Mouse (Mus musculus) myocyte (in vitro differentiated cells): ENCODE data around the gene Dglucy. TPM values are rescaled to one million over a fixed set of nuclear protein-coding genes. Genes with fewer than 3 reads are reported as not detected.

Experiments used
- H3K27me3 ChIP-seq: one replicate; pipeline ENCODE4 v1.6.1; 2011; ENCODE audit not compliant: control insufficient read depth, insufficient read depth, insufficient read length
- H3K36me3 ChIP-seq: one replicate; pipeline ENCODE4 v1.6.1; 2011; ENCODE audit not compliant: control insufficient read depth, insufficient read depth
- H3K4me2 ChIP-seq: one replicate; pipeline ENCODE4 v1.6.1; 2011; ENCODE audit warnings: low read depth, control low read depth
- H3K4me3 ChIP-seq: one replicate; pipeline ENCODE4 v1.5.1; 2011; ENCODE audit warnings: mild to moderate bottlenecking, control low read depth, moderate library complexity
- H3K79me2 ChIP-seq: one replicate; pipeline ENCODE4 v1.6.1; 2011; ENCODE audit not compliant: control insufficient read depth, insufficient read depth
- H3ac ChIP-seq: one replicate; pipeline ENCODE4 v1.6.1; 2011; ENCODE audit not compliant: control insufficient read depth, insufficient read length
- CEBPB ChIP-seq: IDR thresholded peaks from 2 replicates; pipeline ENCODE4 v1.6.1; 2011; ENCODE audit warnings: mild to moderate bottlenecking, moderate library complexity; ENCODE audit not compliant: poor library complexity, insufficient read depth, severe bottlenecking
- E2F4 ChIP-seq: IDR thresholded peaks from one replicate; pipeline ENCODE4 v1.6.1; 2011; ENCODE audit warnings: mild to moderate bottlenecking, control low read depth, moderate library complexity; ENCODE audit not compliant: insufficient read depth
- MAX ChIP-seq: IDR thresholded peaks from one replicate; pipeline ENCODE4 v1.6.1; 2011; ENCODE audit warnings: low read depth, mild to moderate bottlenecking, control low read depth
- MYOD1 ChIP-seq, 3 experiments: IDR thresholded peaks; one replicate each; pipeline ENCODE4 v1.6.1; 2011; ENCODE audit warnings: control low read depth in 2 of 3, low read depth in 2 of 3, mild to moderate bottlenecking in 2 of 3, moderate library complexity in 1 of 3; ENCODE audit not compliant: insufficient read length in 2 of 3, control insufficient read depth in 1 of 3
- MYOG ChIP-seq, 3 experiments: IDR thresholded peaks; one replicate each; pipeline ENCODE4 v1.6.1; 2011; ENCODE audit warnings: control low read depth in 2 of 3, low read depth in 2 of 3, mild to moderate bottlenecking in 2 of 3; ENCODE audit not compliant: insufficient read length in 2 of 3, control insufficient read depth in 1 of 3, insufficient read depth in 1 of 3
- POLR2A ChIP-seq: IDR thresholded peaks from one replicate; pipeline ENCODE4 v1.6.1; 2011; ENCODE audit warnings: low read depth, mild to moderate bottlenecking, control low read depth, moderate library complexity; ENCODE audit not compliant: insufficient read length
- POLR2AphosphoS2 ChIP-seq: IDR thresholded peaks from one replicate; pipeline ENCODE4 v1.6.1; 2011; ENCODE audit warnings: low read depth, control low read depth; ENCODE audit not compliant: insufficient read length
- REST ChIP-seq: IDR thresholded peaks from one replicate; pipeline ENCODE4 v1.6.1; 2011; ENCODE audit warnings: mild to moderate bottlenecking, control low read depth, moderate library complexity; ENCODE audit not compliant: insufficient read depth, insufficient read length
- SRF ChIP-seq: IDR thresholded peaks from one replicate; pipeline ENCODE4 v1.6.1; 2011; ENCODE audit warnings: low read depth; ENCODE audit not compliant: control insufficient read depth, insufficient read length
- TCF12 ChIP-seq: IDR thresholded peaks from one replicate; pipeline ENCODE4 v1.6.1; 2011; ENCODE audit warnings: mild to moderate bottlenecking, control low read depth; ENCODE audit not compliant: poor library complexity, insufficient read depth, severe bottlenecking
- TCF3 ChIP-seq: IDR thresholded peaks from one replicate; pipeline ENCODE4 v1.6.1; 2011; ENCODE audit warnings: low read depth, control low read depth; ENCODE audit not compliant: insufficient read length
- USF1 ChIP-seq: IDR thresholded peaks from one replicate; pipeline ENCODE4 v1.6.1; 2011; ENCODE audit warnings: low read depth, mild to moderate bottlenecking, control low read depth, moderate library complexity
- polyA plus RNA-seq: library from polyadenylated mRNA; unstranded; fragments of >200 nt; fragmentation: generic; extraction: Trizol; gene quantifications from one replicate; pipeline ENCODE4 v1.2.1, GENCODE M21; 2012; ENCODE audit warnings: missing spikeins

Gene Dglucy
- polyA plus RNA-seq, 1 experiment: 24.4 TPM

DNA sequence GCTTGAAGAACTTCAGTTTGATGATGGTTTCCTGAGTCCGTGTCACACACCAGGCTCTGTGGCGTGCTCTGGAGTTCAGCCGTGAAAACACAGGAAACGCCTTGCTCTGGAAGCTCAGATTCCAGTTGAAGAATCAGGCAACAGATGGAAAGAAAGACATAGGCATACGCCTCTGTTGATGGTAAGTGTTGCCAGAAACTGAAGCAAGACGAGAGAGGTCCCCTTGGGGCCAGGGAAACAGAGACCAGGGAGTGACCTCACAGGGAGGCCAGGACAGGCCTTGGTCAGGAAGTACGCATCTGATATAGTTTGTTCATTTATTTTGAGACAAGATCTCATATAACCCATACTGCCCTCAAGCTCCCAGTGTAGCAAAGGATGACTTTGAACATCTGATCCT is 4.1 kb upstream of the Dglucy start:
- H3ac ChIP-seq: no peak overlapping the region
- H3K4me2 ChIP-seq: no peak overlapping the region
- no peaks in the 10 kb centered on the region for H3K79me2 ChIP-seq
- TF ChIP-seq POLR2AphosphoS2 (no peak), SRF (no peak), USF1 (no peak), E2F4 (no peak), TCF3 (no peak), CEBPB (no peak), POLR2A (no peak), MYOD1 (IDR thresholded peaks at IDR 0.05; ENCODE audit: control insufficient read depth in 1 of 3, insufficient read length in 2 of 3, low read depth in 2 of 3) (no peak), MAX (no peak), REST (no peak), TCF12 (no peak), MYOG (IDR thresholded peaks at IDR 0.05; ENCODE audit: control insufficient read depth in 1 of 3, insufficient read depth in 1 of 3, insufficient read length in 2 of 3, low read depth in 2 of 3) (no peak)
- H3K36me3 ChIP-seq: no peaks in the 10 kb centered on the region
- H3K27me3 ChIP-seq: no peaks in the 10 kb centered on the region
- H3K4me3 ChIP-seq: no peak overlapping the region

DNA sequence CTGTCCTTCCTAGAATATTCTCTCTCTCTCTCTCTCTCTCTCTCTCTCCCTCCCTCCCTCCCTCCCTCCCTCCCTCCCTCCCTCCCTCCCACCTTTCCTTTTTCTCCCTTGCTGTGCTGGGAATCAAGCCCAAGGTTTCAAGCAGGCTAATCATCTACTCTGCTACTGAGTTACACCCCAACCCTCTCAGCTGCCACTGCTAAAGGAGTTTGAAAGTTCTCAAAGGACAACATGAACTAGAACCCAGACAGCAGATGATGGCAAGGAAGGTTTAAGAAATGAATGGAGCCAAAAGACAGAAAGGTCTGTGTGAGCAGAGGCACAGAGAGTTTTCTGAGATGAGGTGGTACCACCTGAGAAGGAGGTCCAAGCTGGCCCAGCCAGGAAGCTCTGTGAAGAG is 3.6 kb upstream of the Dglucy start:
- Histone ChIP-seq H3K36me3 (no peaks in the 10 kb centered on the region), H3K27me3 (no peaks in the 10 kb centered on the region), H3ac (no peak overlapping the region), H3K4me3 (no peak overlapping the region), H3K4me2 (peak overlapping the region; percentile 8), H3K79me2 (no peaks in the 10 kb centered on the region)
- TF ChIP-seq REST: no peak
- TF ChIP-seq TCF3: no peak
- no peak for TF ChIP-seq TCF12
- TF ChIP-seq POLR2AphosphoS2: no peak
- TF ChIP-seq USF1: no peak
- TF ChIP-seq E2F4: no peak
- TF ChIP-seq CEBPB: no peak
- TF ChIP-seq POLR2A: no peak
- no peak for TF ChIP-seq MAX
- no peak for TF ChIP-seq MYOG (IDR thresholded peaks at IDR 0.05; ENCODE audit: control insufficient read depth in 1 of 3, insufficient read depth in 1 of 3, insufficient read length in 2 of 3, low read depth in 2 of 3)
- TF ChIP-seq SRF: no peak
- TF ChIP-seq MYOD1 (IDR thresholded peaks at IDR 0.05; ENCODE audit: control insufficient read depth in 1 of 3, insufficient read length in 2 of 3, low read depth in 2 of 3): no peak

DNA sequence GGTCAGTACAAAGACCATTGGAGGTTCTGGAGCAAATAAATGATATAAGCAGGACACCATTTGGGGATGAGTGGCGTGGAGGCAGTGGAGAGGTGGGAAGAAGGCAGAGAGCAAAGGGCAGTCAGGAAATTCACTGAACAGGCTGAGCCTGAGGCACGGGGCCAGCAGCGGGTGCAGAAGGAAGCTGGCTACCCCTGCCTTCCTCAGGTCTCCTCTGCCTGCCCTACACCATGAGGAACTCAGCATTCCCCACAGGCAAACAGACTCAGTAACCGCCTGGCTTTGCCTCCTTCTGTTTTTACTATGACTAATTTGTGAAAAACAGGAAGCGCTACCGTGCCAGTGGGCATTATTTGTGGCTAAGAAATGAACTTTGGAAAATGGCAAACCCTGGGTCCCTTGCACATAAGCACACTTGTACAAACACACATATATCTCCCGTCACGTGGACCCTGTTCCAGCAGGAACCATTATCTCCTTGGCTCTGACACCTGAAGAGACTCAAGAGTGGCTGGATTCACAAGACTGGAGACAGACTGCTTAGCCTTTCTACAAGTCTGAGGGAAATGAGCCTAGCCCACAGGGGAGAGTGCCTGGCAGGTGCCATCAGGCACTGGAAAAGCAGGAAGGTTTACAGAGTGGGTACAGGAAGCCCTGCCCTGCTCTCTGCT is 2.8 kb upstream of the Dglucy start:
- TF ChIP-seq POLR2AphosphoS2 (no peak), SRF (no peak), MYOD1 (IDR thresholded peaks at IDR 0.05; ENCODE audit: control insufficient read depth in 1 of 3, insufficient read length in 2 of 3, low read depth in 2 of 3) (no peak), MYOG (IDR thresholded peaks at IDR 0.05; ENCODE audit: control insufficient read depth in 1 of 3, insufficient read depth in 1 of 3, insufficient read length in 2 of 3, low read depth in 2 of 3) (no peak), USF1 (peak; percentile 45)
- Histone ChIP-seq H3K36me3 (no peaks in the 10 kb centered on the region), H3K79me2 (no peaks in the 10 kb centered on the region), H3K4me3 (no peak overlapping the region), H3K27me3 (no peaks in the 10 kb centered on the region), H3ac (no peak overlapping the region), H3K4me2 (peak overlapping the region; percentile 8)

DNA sequence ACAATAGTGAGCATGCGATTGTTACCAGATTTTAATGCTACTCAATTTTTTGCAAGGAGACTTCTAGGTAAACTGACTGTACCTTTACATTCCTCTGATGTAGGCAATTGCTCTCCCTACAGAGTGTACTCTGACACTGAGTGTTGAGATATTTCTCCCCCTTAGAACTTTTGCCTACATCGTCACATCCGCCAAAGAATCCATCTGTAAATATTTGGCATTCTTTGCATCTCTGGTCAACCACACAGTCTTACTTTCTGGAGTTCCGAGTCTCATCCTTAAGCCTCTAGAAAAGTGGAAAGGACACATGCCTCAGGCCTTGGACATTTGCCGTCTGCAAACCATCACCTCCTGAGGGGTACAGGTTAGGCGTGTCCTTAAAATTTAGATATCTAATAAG is 1.9 kb upstream of the Dglucy start:
- H3K4me2 ChIP-seq: no peak overlapping the region
- no peaks in the 10 kb centered on the region for H3K27me3 ChIP-seq
- H3ac ChIP-seq: no peak overlapping the region
- TF ChIP-seq USF1 (no peak), POLR2A (no peak), MYOG (IDR thresholded peaks at IDR 0.05; ENCODE audit: control insufficient read depth in 1 of 3, insufficient read depth in 1 of 3, insufficient read length in 2 of 3, low read depth in 2 of 3) (no peak), TCF12 (no peak), POLR2AphosphoS2 (no peak), CEBPB (no peak), REST (no peak), E2F4 (no peak), MYOD1 (IDR thresholded peaks at IDR 0.05; ENCODE audit: control insufficient read depth in 1 of 3, insufficient read length in 2 of 3, low read depth in 2 of 3) (no peak), MAX (no peak), SRF (no peak), TCF3 (no peak)
- H3K36me3 ChIP-seq: no peaks in the 10 kb centered on the region
- no peaks in the 10 kb centered on the region for H3K79me2 ChIP-seq
- no peak overlapping the region for H3K4me3 ChIP-seq
